Mouse (Mus musculus) MEL (cell line): ENCODE measurements around the gene Itm2b. TPM values are rescaled to one million over a fixed set of nuclear protein-coding genes. Genes with fewer than 3 reads are reported as not detected.

ENCODE experiments used
- DNase-seq: peaks from one replicate; pipeline ENCODE4 v3.0.0; 2011; ENCODE audit warnings: low read depth, low spot score
- H3K27ac ChIP-seq: 2 replicates; pipeline ENCODE4 v1.5.1; 2012; ENCODE audit warnings: low read depth, mild to moderate bottlenecking, control low read depth, low read length, moderate library complexity; ENCODE audit not compliant: control insufficient read depth
- H3K27me3 ChIP-seq, 2 experiments: fragments of 150-350 bp in 1 of 2; sonication (generic) in 1 of 2; 2 replicates each; pipeline ENCODE4 v1.6.1; 2012; ENCODE audit warnings: low read length in 2 of 2, mild to moderate bottlenecking in 2 of 2, improper control_type of control experiment in 1 of 2, moderate library complexity in 1 of 2; ENCODE audit not compliant: insufficient read depth in 2 of 2, control insufficient read depth in 1 of 2
- H3K36me3 ChIP-seq, 2 experiments: 2 replicates each; pipeline ENCODE4 v1.6.1; 2012 to 2014; ENCODE audit warnings: low read length in 2 of 2, improper control_type of control experiment in 1 of 2, inconsistent platforms in 1 of 2, mild to moderate bottlenecking in 1 of 2; ENCODE audit not compliant: insufficient read depth in 2 of 2, control insufficient read depth in 1 of 2
- H3K4me1 ChIP-seq, 2 experiments: fragments of 150-350 bp in 1 of 2; sonication (generic) in 1 of 2; 2 replicates each; pipeline ENCODE4 v1.6.1; 2012; ENCODE audit warnings: low read length in 2 of 2, improper control_type of control experiment in 1 of 2, mild to moderate bottlenecking in 1 of 2; ENCODE audit not compliant: insufficient read depth in 2 of 2, control insufficient read depth in 1 of 2
- H3K4me3 ChIP-seq, 2 experiments: fragments of 150-350 bp in 1 of 2; sonication (generic) in 1 of 2; 2 replicates each; pipeline ENCODE4 v1.5.1; 2012; ENCODE audit warnings: low read depth in 2 of 2, low read length in 2 of 2, mild to moderate bottlenecking in 2 of 2, moderate library complexity in 2 of 2, control low read depth in 1 of 2, improper control_type of control experiment in 1 of 2; ENCODE audit not compliant: control insufficient read depth in 1 of 2, insufficient read depth in 1 of 2
- H3K79me2 ChIP-seq: 2 replicates; pipeline ENCODE4 v1.6.1; 2012; ENCODE audit warnings: mild to moderate bottlenecking, low read length, moderate library complexity; ENCODE audit not compliant: control insufficient read depth, poor library complexity, insufficient read depth
- H3K9ac ChIP-seq: 2 replicates; pipeline ENCODE4 v1.6.1; 2012; ENCODE audit warnings: low read depth, mild to moderate bottlenecking, control low read depth, low read length, moderate library complexity; ENCODE audit not compliant: control insufficient read depth, poor library complexity, severe bottlenecking
- H3K9me3 ChIP-seq: fragments of 150-350 bp; sonication (generic); replicated peaks from 2 replicates; pipeline ENCODE4 v1.6.1; 2012; ENCODE audit warnings: mild to moderate bottlenecking, low read length, improper control_type of control experiment, moderate library complexity; ENCODE audit not compliant: insufficient read depth
- BHLHE40 ChIP-seq: IDR thresholded peaks from 2 replicates; pipeline ENCODE4 v1.6.1; 2012; ENCODE audit warnings: low read depth, mild to moderate bottlenecking, inconsistent platforms, low read length, improper control_type of control experiment, borderline replicate concordance
- CTCF ChIP-seq, 3 experiments: IDR thresholded peaks in 2 of 3; conservative IDR thresholded peaks in 1 of 3; 2 replicates each; pipeline ENCODE4 v1.5.1; 2011 to 2012; ENCODE audit warnings: low read length in 3 of 3, low read depth in 2 of 3, mild to moderate bottlenecking in 2 of 3, improper control_type of control experiment in 1 of 3, inconsistent platforms in 1 of 3, mixed read lengths in 1 of 3, moderate library complexity in 1 of 3; ENCODE audit not compliant: control insufficient read depth in 1 of 3, insufficient read depth in 1 of 3, poor library complexity in 1 of 3, severe bottlenecking in 1 of 3
- E2F4 ChIP-seq: IDR thresholded peaks from 2 replicates; pipeline ENCODE4 v1.6.1; 2011; ENCODE audit warnings: low read depth, low read length, improper control_type of control experiment, borderline replicate concordance
- ELF1 ChIP-seq: IDR thresholded peaks from 2 replicates; pipeline ENCODE4 v1.6.1; 2014; ENCODE audit warnings: low read depth, mild to moderate bottlenecking, inconsistent platforms, low read length, improper control_type of control experiment, moderate library complexity
- EP300 ChIP-seq, 2 experiments: IDR thresholded peaks; 2 replicates each; pipeline ENCODE4 v1.6.1; 2011; ENCODE audit warnings: improper control_type of control experiment in 2 of 2, low read length in 2 of 2, low read depth in 1 of 2, mild to moderate bottlenecking in 1 of 2
- ETS1 ChIP-seq: IDR thresholded peaks from 2 replicates; pipeline ENCODE4 v1.6.1; 2012; ENCODE audit warnings: low read depth, mild to moderate bottlenecking, inconsistent platforms, low read length, improper control_type of control experiment, moderate library complexity
- HCFC1 ChIP-seq: IDR thresholded peaks from 2 replicates; pipeline ENCODE4 v1.6.1; 2012; ENCODE audit warnings: low read depth, mild to moderate bottlenecking, inconsistent platforms, low read length, improper control_type of control experiment, moderate library complexity
- KAT2A ChIP-seq: conservative IDR thresholded peaks from 2 replicates; pipeline ENCODE4 v1.6.1; 2012; ENCODE audit warnings: low read depth, low read length, improper control_type of control experiment, inconsistent platforms
- MAFK ChIP-seq: IDR thresholded peaks from 2 replicates; pipeline ENCODE4 v1.6.1; 2011; ENCODE audit warnings: low read depth, mild to moderate bottlenecking, low read length, improper control_type of control experiment, borderline replicate concordance
- MAX ChIP-seq: IDR thresholded peaks from 2 replicates; pipeline ENCODE4 v1.6.1; 2011; ENCODE audit warnings: low read length, improper control_type of control experiment
- MAZ ChIP-seq: IDR thresholded peaks from 2 replicates; pipeline ENCODE4 v1.6.1; 2012; ENCODE audit warnings: low read depth, mild to moderate bottlenecking, inconsistent platforms, low read length, improper control_type of control experiment
- MXI1 ChIP-seq: IDR thresholded peaks from 2 replicates; pipeline ENCODE4 v1.6.1; 2011; ENCODE audit warnings: mild to moderate bottlenecking, low read depth, low read length, improper control_type of control experiment
- MYC ChIP-seq: IDR thresholded peaks from 2 replicates; pipeline ENCODE4 v1.6.1; 2011; ENCODE audit warnings: low read depth, mild to moderate bottlenecking, low read length, improper control_type of control experiment, moderate library complexity
- NELFE ChIP-seq: IDR thresholded peaks from 2 replicates; pipeline ENCODE4 v1.6.1; 2011; ENCODE audit warnings: low read depth, low read length, improper control_type of control experiment
- NRF1 ChIP-seq: IDR thresholded peaks from 2 replicates; pipeline ENCODE4 v1.6.1; 2014; ENCODE audit warnings: low read depth, mild to moderate bottlenecking, inconsistent platforms, low read length, improper control_type of control experiment, moderate library complexity; ENCODE audit not compliant: poor library complexity, insufficient read depth, severe bottlenecking
- POLR2A ChIP-seq, 2 experiments: IDR thresholded peaks; 2 replicates each; pipeline ENCODE4 v1.6.1; 2011 to 2012; ENCODE audit warnings: low read length in 2 of 2, mild to moderate bottlenecking in 2 of 2, control low read depth in 1 of 2, improper control_type of control experiment in 1 of 2, low read depth in 1 of 2, moderate library complexity in 1 of 2; ENCODE audit not compliant: control insufficient read depth in 1 of 2, insufficient read depth in 1 of 2, poor library complexity in 1 of 2
- POLR2AphosphoS5 ChIP-seq: IDR thresholded peaks from 2 replicates; pipeline ENCODE4 v1.6.1; 2012; ENCODE audit warnings: low read depth, borderline replicate concordance, mild to moderate bottlenecking, inconsistent platforms, low read length, moderate library complexity, mixed read lengths
- RAD21 ChIP-seq: IDR thresholded peaks from 2 replicates; pipeline ENCODE4 v1.6.1; 2011; ENCODE audit warnings: mild to moderate bottlenecking, low read depth, low read length, improper control_type of control experiment
- TAL1 ChIP-seq: IDR thresholded peaks from 2 replicates; pipeline ENCODE4 v1.6.1; 2012; ENCODE audit warnings: mild to moderate bottlenecking, inconsistent platforms, low read length, moderate library complexity, mixed read lengths
- TCF12 ChIP-seq: IDR thresholded peaks from 2 replicates; pipeline ENCODE4 v1.6.1; 2014; ENCODE audit warnings: low read depth, mild to moderate bottlenecking, inconsistent platforms, low read length, improper control_type of control experiment, moderate library complexity
- USF1 ChIP-seq: IDR thresholded peaks from 2 replicates; pipeline ENCODE4 v1.6.1; 2014; ENCODE audit warnings: low read depth, mild to moderate bottlenecking, inconsistent platforms, low read length, improper control_type of control experiment, moderate library complexity
- ZC3H11A ChIP-seq: IDR thresholded peaks from 2 replicates; pipeline ENCODE4 v1.6.1; 2012; ENCODE audit warnings: low read depth, mild to moderate bottlenecking, inconsistent platforms, low read length, improper control_type of control experiment
- ZKSCAN1 ChIP-seq: IDR thresholded peaks from 2 replicates; pipeline ENCODE4 v1.6.1; 2012; ENCODE audit warnings: low read depth, mild to moderate bottlenecking, inconsistent platforms, low read length, improper control_type of control experiment, moderate library complexity
- ZMIZ1 ChIP-seq: IDR thresholded peaks from 2 replicates; pipeline ENCODE4 v1.6.1; 2012; ENCODE audit warnings: low read depth, mild to moderate bottlenecking, inconsistent platforms, low read length, improper control_type of control experiment, moderate library complexity
- ZNF384 ChIP-seq: IDR thresholded peaks from 2 replicates; pipeline ENCODE4 v1.6.1; 2012; ENCODE audit warnings: low read depth, mild to moderate bottlenecking, inconsistent platforms, low read length, improper control_type of control experiment
- polyA plus RNA-seq, 2 experiments: library from polyadenylated mRNA; stranded (reverse) in 1 of 2; unstranded in 1 of 2; fragments of >175 nt in 1 of 2; fragments of >200 nt in 1 of 2; gene quantifications; 2 replicates each; pipeline versions ENCODE4 v1.2.1 to v1.2.4; 2012; ENCODE audit warnings: low replicate concordance in 2 of 2, low read depth in 1 of 2; ENCODE audit not compliant: insufficient read length in 2 of 2, insufficient read depth in 1 of 2, missing spikeins in 1 of 2
- total RNA-seq: library from RNA; depleted of rRNA; stranded (reverse); fragments of 300-350 nt; gene quantifications from 2 replicates; pipeline ENCODE4 v1.2.3, GENCODE M21; 2012

Itm2b gene
- total and polyA plus RNA-seq, 3 experiments, result 54.0 to 312 (median 101) TPM

DNA sequence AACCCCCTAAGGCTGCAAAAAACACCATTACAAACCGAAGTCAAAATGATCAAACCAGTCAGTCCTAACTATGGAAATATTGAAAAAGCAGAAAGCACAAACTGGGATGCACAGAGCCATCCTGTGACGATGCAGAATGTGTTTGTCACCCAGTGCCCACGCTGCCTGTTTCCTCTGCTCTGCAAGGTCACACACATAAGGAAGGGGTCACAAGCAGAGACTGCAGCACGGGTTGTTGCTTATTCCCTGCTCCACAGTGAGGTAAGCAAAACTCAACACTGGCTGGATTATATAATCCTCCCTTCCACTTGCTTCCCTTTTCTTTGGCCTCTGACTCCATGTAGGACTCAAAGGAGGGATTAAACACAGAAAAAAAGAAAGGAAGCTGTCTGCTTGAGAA lies 3.5 kb downstream of the Itm2b start:
- H3K9me3 ChIP-seq, result no peaks in the 10 kb centered on the region
- H3K4me3 ChIP-seq, result no peak overlapping the region
- no peaks in the 10 kb centered on the region for H3K27me3 ChIP-seq
- H3K79me2 ChIP-seq, result peaks cover 15% of the 10 kb centered on the region
- peaks cover 13 to 20% of the 10 kb centered on the region in 2 experiments for H3K4me1 ChIP-seq
- H3K27ac ChIP-seq, result no peak overlapping the region
- no peak overlapping the region for H3K9ac ChIP-seq
- TF ChIP-seq ZC3H11A, result no peak
- TF ChIP-seq CTCF (IDR thresholded peaks at IDR 0.05 in 2 of 3, conservative IDR thresholded peaks at IDR 0.05 in 1 of 3; ENCODE audit: control insufficient read depth in 1 of 3, insufficient read depth in 1 of 3, low read depth in 2 of 3, low read length in 3 of 3, poor library complexity in 1 of 3, severe bottlenecking in 1 of 3), result no peak
- no peak for TF ChIP-seq ZKSCAN1
- no peak for TF ChIP-seq USF1
- no peak for TF ChIP-seq ZMIZ1
- no peak for TF ChIP-seq POLR2AphosphoS5
- TF ChIP-seq MXI1, result no peak
- TF ChIP-seq MYC, result no peak
- TF ChIP-seq MAX, result no peak
- no peak for TF ChIP-seq E2F4
- TF ChIP-seq BHLHE40, result no peak
- no peak for TF ChIP-seq HCFC1
- TF ChIP-seq MAFK, result no peak
- no peak for TF ChIP-seq POLR2A (IDR thresholded peaks at IDR 0.05; ENCODE audit: control insufficient read depth in 1 of 2, insufficient read depth in 1 of 2, low read depth in 1 of 2, low read length in 2 of 2, poor library complexity in 1 of 2)
- no peak for TF ChIP-seq TCF12
- peaks cover 0 to 34% of the 10 kb centered on the region in 2 experiments; a peak in 2 of 4 replicates for H3K36me3 ChIP-seq
- no peak for DNase-seq

DNA sequence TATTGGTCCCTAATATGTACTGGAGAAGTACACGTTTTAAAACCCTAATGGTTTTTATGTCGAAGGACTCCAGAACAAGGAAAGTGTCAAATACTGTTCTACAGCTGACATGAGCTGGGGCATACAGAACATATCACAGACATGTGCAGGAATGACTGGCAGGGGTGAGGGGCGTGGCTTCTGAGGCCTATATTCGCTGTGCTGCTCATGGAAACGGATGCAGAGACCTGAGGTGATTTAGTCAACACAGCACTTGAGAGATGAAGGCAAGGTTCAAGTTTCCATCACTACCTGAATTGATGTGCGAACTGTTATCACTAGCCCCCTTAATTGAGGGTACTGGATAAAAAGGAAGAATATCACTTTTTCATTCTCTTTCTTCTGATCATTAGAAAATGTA lies 7.3 kb downstream of the Itm2b start:
- Histone ChIP-seq H3K36me3 (peaks cover 0 to 12% of the 10 kb centered on the region in 2 experiments; a peak in 2 of 4 replicates), H3K27ac (no peak overlapping the region), H3K9me3 (no peaks in the 10 kb centered on the region), H3K27me3 (no peaks in the 10 kb centered on the region), H3K79me2 (peaks cover 3% of the 10 kb centered on the region; the same call in 1 of the 2 replicates), H3K4me1 (peaks cover 0 to 9% of the 10 kb centered on the region in 2 experiments; a peak in 3 of 4 replicates), H3K9ac (no peak overlapping the region), H3K4me3 (no peak overlapping the region)
- no peak for DNase-seq
- no peak for TF ChIP-seq MAX
- no peak for TF ChIP-seq MAZ
- TF ChIP-seq POLR2AphosphoS5, result no peak
- no peak for TF ChIP-seq POLR2A (IDR thresholded peaks at IDR 0.05; ENCODE audit: control insufficient read depth in 1 of 2, insufficient read depth in 1 of 2, low read depth in 1 of 2, low read length in 2 of 2, poor library complexity in 1 of 2)
- TF ChIP-seq NRF1, result no peak
- no peak for TF ChIP-seq KAT2A
- no peak for TF ChIP-seq MYC
- no peak for TF ChIP-seq ETS1
- no peak for TF ChIP-seq HCFC1
- no peak for TF ChIP-seq ELF1
- TF ChIP-seq MAFK, result no peak
- TF ChIP-seq MXI1, result no peak
- TF ChIP-seq RAD21, result no peak
- TF ChIP-seq NELFE, result no peak
- TF ChIP-seq ZNF384, result no peak
- TF ChIP-seq USF1, result no peak
- no peak for TF ChIP-seq EP300 (IDR thresholded peaks at IDR 0.05; ENCODE audit: low read depth in 1 of 2, low read length in 2 of 2)
- TF ChIP-seq TAL1, result no peak
